Comparison of ENCODE assay signal across 29 mouse cellular contexts in genomic region chr5:125482474-125482873, GRCm38 (mm10). TPM values are rescaled to one million over a fixed set of nuclear protein-coding genes. Genes with fewer than 3 reads are reported as not detected.
"Had no signal": no experiment of that assay in that cellular context is flagged by ENCODE, and none has a peak within 500 bp of the region (broad histone marks: within the 10 kb centered on the region; RNA-seq: fewer than 3 reads in every experiment).

No protein-coding gene starts in this region.

- H3K4me2 ChIP-seq: heart, embryonic 12.5 days; hindbrain, embryonic 12.5 days; hindbrain, embryonic 14.5 days; intestine, embryonic 15.5 days; limb, embryonic 13.5 days; limb, embryonic 15.5 days; liver, embryonic 11.5 days had no signal

- H3K9ac ChIP-seq: heart, embryonic 12.5 days; hindbrain, embryonic 12.5 days; hindbrain, embryonic 14.5 days; intestine, embryonic 15.5 days; limb, embryonic 13.5 days; limb, embryonic 15.5 days had no signal

- ATAC-seq: hindbrain, embryonic 16.5 days; inflammation-experienced regulatory T-cells, adult 6 months; intestine, embryonic 15.5 days; intestine, postnatal 0 days had no signal

- H3K9me3 ChIP-seq: heart, embryonic 10.5 days; heart, embryonic 12.5 days; hindbrain, embryonic 10.5 days; hindbrain, embryonic 12.5 days; intestine, embryonic 15.5 days; limb, embryonic 13.5 days; limb, embryonic 15.5 days had no signal

- H3K4me3 ChIP-seq: gastrocnemius, adult 2 months; heart, adult 2 months; heart, embryonic 10.5 days; heart, embryonic 12.5 days; hindbrain, embryonic 10.5 days; hindbrain, embryonic 12.5 days; intestine, embryonic 15.5 days; layer of hippocampus, adult 2 months; limb, embryonic 13.5 days; limb, embryonic 15.5 days had no signal

- H3K27me3 ChIP-seq: heart, embryonic 12.5 days; hindbrain, embryonic 12.5 days; intestine, embryonic 15.5 days; limb, embryonic 13.5 days; limb, embryonic 15.5 days had no signal

- H3K27ac ChIP-seq: gastrocnemius, adult 2 months; heart, adult 2 months; heart, embryonic 10.5 days; hindbrain, embryonic 10.5 days; hindbrain, embryonic 12.5 days; hindbrain, embryonic 14.5 days; intestine, embryonic 15.5 days; layer of hippocampus, adult 2 months; limb, embryonic 13.5 days; limb, embryonic 15.5 days had no signal

- DNase-seq: gastrocnemius, adult 2 months; gastrocnemius, postnatal 10 days; gastrocnemius, postnatal 25 days; heart, adult 11 months; heart, adult 2 months; heart, postnatal 10 days; heart, postnatal 4 days; kidney, adult 18-20 months; kidney, adult 8-10 months; kidney, postnatal 10 days; kidney, postnatal 25 days; kidney, postnatal 4 days; left cerebral cortex, postnatal 4 days had no signal

RNA-seq across cellular contexts. Expression of gene Tmem132b, which starts 49.1 kb away (rescaled TPM):
- total RNA-seq: heart, adult 2 months; heart, postnatal 25 days had no signal
- polyA plus RNA-seq: heart, adult 2 months; heart, embryonic 10.5 days; heart, embryonic 12.5 days; heart, embryonic 14.5 days; heart, embryonic 16.5 days; inflammation-experienced regulatory T-cells, adult 6 months had no signal
